Mouse (Mus musculus) CH12.LX (cell line): Measurements from ENCODE around the gene Sptbn2. TPM values are rescaled to one million over a fixed set of nuclear protein-coding genes. Genes with fewer than 3 reads are reported as not detected.

ENCODE experiments used
- DNase-seq: peaks from one replicate; pipeline ENCODE4 v3.0.0-alpha.2; 2013; ENCODE audit errors: extremely low read depth
- H3K27ac ChIP-seq: 2 replicates; pipeline ENCODE4 v1.5.1; 2012; ENCODE audit warnings: low read depth, mild to moderate bottlenecking, control low read depth, moderate library complexity; ENCODE audit not compliant: insufficient read depth
- H3K27me3 ChIP-seq: replicated peaks from 2 replicates; pipeline ENCODE3; 2012; ENCODE audit warnings: inconsistent platforms
- H3K36me3 ChIP-seq, 2 experiments: replicated peaks in 1 of 2; 2 replicates each; pipeline versions ENCODE3 to v1.6.1; 2012; ENCODE audit warnings: inconsistent platforms in 1 of 2, low read length in 1 of 2, mild to moderate bottlenecking in 1 of 2, mixed read lengths in 1 of 2, moderate library complexity in 1 of 2; ENCODE audit not compliant: control insufficient read depth in 1 of 2, insufficient read depth in 1 of 2
- H3K4me1 ChIP-seq, 2 experiments: 2 replicates each; pipeline ENCODE4 v1.6.1; 2012; ENCODE audit warnings: inconsistent platforms in 1 of 2, moderate library complexity in 1 of 2; ENCODE audit not compliant: insufficient read depth in 2 of 2, control insufficient read depth in 1 of 2
- H3K4me2 ChIP-seq: 2 replicates; pipeline ENCODE4 v1.6.1; 2012; ENCODE audit warnings: low read depth, mild to moderate bottlenecking, control low read depth; ENCODE audit not compliant: poor library complexity, insufficient read depth, severe bottlenecking
- H3K4me3 ChIP-seq, 3 experiments: fragments of 150-350 bp in 1 of 3; sonication (generic) in 1 of 3; replicated peaks in 1 of 3; 2 replicates each; pipeline versions ENCODE3 to v1.5.1; 2011 to 2012; ENCODE audit warnings: low read depth in 2 of 3, low read length in 2 of 3, mild to moderate bottlenecking in 2 of 3, moderate library complexity in 2 of 3, control low read depth in 1 of 3, improper control_type of control experiment in 1 of 3, inconsistent platforms in 1 of 3, mixed read lengths in 1 of 3; ENCODE audit not compliant: poor library complexity in 1 of 3
- H3K79me2 ChIP-seq: replicated peaks from 2 replicates; pipeline ENCODE4 v1.6.1; 2012; ENCODE audit warnings: mild to moderate bottlenecking, moderate library complexity; ENCODE audit not compliant: control insufficient read depth, poor library complexity, insufficient read depth, severe bottlenecking; ENCODE audit errors: extremely low read depth
- H3K9ac ChIP-seq: 2 replicates; pipeline ENCODE4 v1.6.1; 2012; ENCODE audit warnings: low read depth, mild to moderate bottlenecking, control low read depth, moderate library complexity; ENCODE audit not compliant: insufficient read depth
- H3K9me3 ChIP-seq: replicated peaks from 2 replicates; pipeline ENCODE3; 2012; ENCODE audit warnings: low read length, inconsistent platforms, mixed read lengths
- BHLHE40 ChIP-seq: IDR thresholded peaks from 2 replicates; pipeline ENCODE4 v1.6.1; 2011; ENCODE audit warnings: mild to moderate bottlenecking, low read depth, low read length, improper control_type of control experiment
- CHD1 ChIP-seq: IDR thresholded peaks from 2 replicates; pipeline ENCODE4 v1.6.1; 2012; ENCODE audit warnings: low read depth, low read length, improper control_type of control experiment, inconsistent platforms
- CTCF ChIP-seq, 2 experiments: IDR thresholded peaks in 1 of 2; conservative IDR thresholded peaks in 1 of 2; 2 replicates each; pipeline ENCODE4 v1.5.1; 2011 to 2012; ENCODE audit warnings: low read depth in 2 of 2, low read length in 2 of 2, improper control_type of control experiment in 1 of 2, inconsistent platforms in 1 of 2, mild to moderate bottlenecking in 1 of 2, moderate library complexity in 1 of 2
- E2F4 ChIP-seq: IDR thresholded peaks from 2 replicates; pipeline ENCODE4 v1.6.1; 2011; ENCODE audit warnings: low read depth, low read length, improper control_type of control experiment; ENCODE audit not compliant: insufficient replicate concordance
- EP300 ChIP-seq: IDR thresholded peaks from 2 replicates; pipeline ENCODE4 v1.6.1; 2011; ENCODE audit warnings: low read length, improper control_type of control experiment
- ETS1 ChIP-seq: conservative IDR thresholded peaks from 2 replicates; pipeline ENCODE4 v1.6.1; 2012; ENCODE audit warnings: low read depth, mild to moderate bottlenecking, inconsistent platforms, low read length, improper control_type of control experiment, moderate library complexity
- GABPA ChIP-seq: IDR thresholded peaks from 2 replicates; pipeline ENCODE4 v1.6.1; 2012; ENCODE audit warnings: low read depth, low read length, improper control_type of control experiment, inconsistent platforms; ENCODE audit not compliant: insufficient replicate concordance
- IRF4 ChIP-seq: IDR thresholded peaks from 2 replicates; pipeline ENCODE4 v1.6.1; 2014; ENCODE audit warnings: low read depth, mild to moderate bottlenecking, inconsistent platforms, low read length, improper control_type of control experiment
- JUN ChIP-seq: IDR thresholded peaks from 2 replicates; pipeline ENCODE4 v1.6.1; 2011; ENCODE audit warnings: low read depth, mild to moderate bottlenecking, low read length, improper control_type of control experiment, moderate library complexity; ENCODE audit not compliant: insufficient read depth
- JUND ChIP-seq: conservative IDR thresholded peaks from 2 replicates; pipeline ENCODE4 v1.6.1; 2011; ENCODE audit warnings: low read depth, low read length, improper control_type of control experiment
- KAT2A ChIP-seq: IDR thresholded peaks from 2 replicates; pipeline ENCODE4 v1.6.1; 2012; ENCODE audit warnings: low read length, improper control_type of control experiment, inconsistent platforms; ENCODE audit not compliant: insufficient replicate concordance
- MAZ ChIP-seq: IDR thresholded peaks from 2 replicates; pipeline ENCODE4 v1.6.1; 2012; ENCODE audit warnings: low read depth, mild to moderate bottlenecking, inconsistent platforms, low read length, improper control_type of control experiment, moderate library complexity
- MEF2A ChIP-seq: IDR thresholded peaks from 2 replicates; pipeline ENCODE4 v1.6.1; 2014; ENCODE audit warnings: low read depth, mild to moderate bottlenecking, inconsistent platforms, low read length, improper control_type of control experiment, borderline replicate concordance
- MXI1 ChIP-seq: IDR thresholded peaks from 2 replicates; pipeline ENCODE4 v1.6.1; 2011; ENCODE audit warnings: mild to moderate bottlenecking, low read depth, low read length, improper control_type of control experiment
- NRF1 ChIP-seq: IDR thresholded peaks from 2 replicates; pipeline ENCODE4 v1.6.1; 2014; ENCODE audit warnings: low read depth, mild to moderate bottlenecking, inconsistent platforms, low read length, improper control_type of control experiment, moderate library complexity
- POLR2A ChIP-seq: IDR thresholded peaks from 2 replicates; pipeline ENCODE4 v1.6.1; 2011; ENCODE audit warnings: low read depth, mild to moderate bottlenecking, improper control_type of control experiment, low read length
- RCOR1 ChIP-seq: conservative IDR thresholded peaks from 2 replicates; pipeline ENCODE4 v1.6.1; 2012; ENCODE audit warnings: low read depth, mild to moderate bottlenecking, inconsistent platforms, low read length, improper control_type of control experiment
- TCF12 ChIP-seq: IDR thresholded peaks from 2 replicates; pipeline ENCODE4 v1.6.1; 2014; ENCODE audit warnings: low read depth, mild to moderate bottlenecking, inconsistent platforms, low read length, improper control_type of control experiment
- UBTF ChIP-seq: IDR thresholded peaks from 2 replicates; pipeline ENCODE4 v1.6.1; 2012; ENCODE audit warnings: low read depth, mild to moderate bottlenecking, inconsistent platforms, low read length, improper control_type of control experiment, moderate library complexity
- USF1 ChIP-seq: IDR thresholded peaks from 2 replicates; pipeline ENCODE4 v1.6.1; 2014; ENCODE audit warnings: low read depth, mild to moderate bottlenecking, inconsistent platforms, low read length, improper control_type of control experiment
- USF2 ChIP-seq: conservative IDR thresholded peaks from 2 replicates; pipeline ENCODE4 v1.6.1; 2011; ENCODE audit warnings: low read depth, low read length, improper control_type of control experiment
- ZKSCAN1 ChIP-seq: IDR thresholded peaks from 2 replicates; pipeline ENCODE4 v1.6.1; 2012; ENCODE audit warnings: low read depth, inconsistent platforms, low read length, improper control_type of control experiment, borderline replicate concordance
- ZMIZ1 ChIP-seq: IDR thresholded peaks from 2 replicates; pipeline ENCODE4 v1.6.1; 2012; ENCODE audit warnings: low read depth, mild to moderate bottlenecking, inconsistent platforms, low read length, improper control_type of control experiment
- ZNF384 ChIP-seq: IDR thresholded peaks from 2 replicates; pipeline ENCODE4 v1.6.1; 2012; ENCODE audit warnings: low read depth, low read length, improper control_type of control experiment, inconsistent platforms
- dilution Hi-C: fragments of 300-500 bp; cut with MboI; formaldehyde crosslinking; loops from 2 replicates; pipeline ENCODE4 v1.14.3; 2020; ENCODE audit warnings: low sequenced_read_pairs; ENCODE audit not compliant: extremely low pct_unique_long_range_greater_than_20kb, extremely low pct_ligation_motif_present
- in situ Hi-C: fragments of 300-500 bp; cut with MboI; formaldehyde crosslinking; loops from 3 replicates; pipeline ENCODE4 v1.14.3; 2019; ENCODE audit warnings: low sequenced_read_pairs, low pct_ligation_motif_present, low pct_unique_long_range_greater_than_20kb, mixed read lengths
- polyA plus RNA-seq: library from polyadenylated mRNA; unstranded; fragments of >175 nt; gene quantifications from 2 replicates; pipeline ENCODE4 v1.2.1, GENCODE M21; 2012; ENCODE audit warnings: low read depth; ENCODE audit not compliant: insufficient read length
- total RNA-seq, 2 experiments: library from RNA; depleted of rRNA; stranded (reverse); fragments of 300-350 nt in 1 of 2; fragments of >200 nt in 1 of 2; gene quantifications; 2 replicates each; pipeline ENCODE4 v1.2.3; 2012 to 2014

Sptbn2 gene
- total and polyA plus RNA-seq, 3 experiments, result 0.08 to 2.7 (median 0.24) TPM

DNA sequence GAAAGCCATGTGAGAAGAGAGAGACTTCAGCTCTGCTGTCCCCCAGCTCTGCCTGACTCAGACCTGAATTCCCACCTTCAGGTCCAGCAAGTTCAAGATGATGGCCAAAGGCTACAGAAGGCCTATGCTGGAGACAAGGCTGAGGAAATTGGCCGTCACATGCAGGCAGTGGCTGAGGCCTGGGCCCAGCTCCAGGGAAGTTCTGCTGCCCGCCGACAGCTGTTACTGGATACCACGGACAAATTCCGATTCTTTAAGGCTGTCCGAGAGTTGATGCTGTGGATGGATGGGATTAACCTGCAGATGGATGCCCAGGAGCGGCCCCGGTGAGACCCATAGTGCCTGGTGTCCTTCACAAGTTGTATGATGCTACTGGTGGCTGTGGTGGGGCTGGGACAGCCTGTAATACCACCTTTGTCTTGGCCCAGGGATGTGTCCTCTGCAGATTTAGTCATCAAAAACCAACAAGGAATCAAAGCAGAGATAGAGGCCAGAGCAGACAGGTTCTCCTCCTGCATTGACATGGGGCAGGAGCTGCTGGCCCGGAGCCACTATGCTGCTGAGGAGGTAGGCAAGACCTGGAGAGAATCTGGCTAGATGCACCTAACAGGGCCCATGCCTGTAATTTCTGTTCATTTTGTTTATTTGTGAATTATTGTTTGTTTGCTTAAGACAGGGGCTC, 36.8 kb downstream of the Sptbn2 start:
- no peak overlapping the region for H3K4me3 ChIP-seq
- H3K9me3 ChIP-seq, result no peaks in the 10 kb centered on the region
- H3K4me2 ChIP-seq, result no peak overlapping the region
- H3K27ac ChIP-seq, result no peak overlapping the region
- DNase-seq, result no peak
- no peak overlapping the region for H3K9ac ChIP-seq
- no peak for TF ChIP-seq UBTF
- no peak for TF ChIP-seq MEF2A
- no peak for TF ChIP-seq CHD1
- no peak for TF ChIP-seq POLR2A
- no peak for TF ChIP-seq E2F4
- no peak for TF ChIP-seq EP300
- no peak for TF ChIP-seq RCOR1
- TF ChIP-seq KAT2A, result no peak
- no peak for TF ChIP-seq CTCF (conservative IDR thresholded peaks at IDR 0.05 in 1 of 2, IDR thresholded peaks at IDR 0.05 in 1 of 2; ENCODE audit: low read depth in 2 of 2, low read length in 2 of 2)
- TF ChIP-seq MXI1, result no peak
- TF ChIP-seq MAZ, result no peak
- TF ChIP-seq GABPA, result no peak
- no peak for TF ChIP-seq TCF12
- no peak for TF ChIP-seq ZNF384
- in situ Hi-C loops (loop anchor here (10.0 kb wide), 1 partner anchor 53 kb away; the partner anchor contains the start of gene Gm960), dilution Hi-C loops (no loop called here)
- peaks cover 0 to 6% of the 10 kb centered on the region in 2 experiments for H3K36me3 ChIP-seq
- no peaks in the 10 kb centered on the region for H3K79me2 ChIP-seq
- no peaks in the 10 kb centered on the region for H3K27me3 ChIP-seq
- no peaks in the 10 kb centered on the region for H3K4me1 ChIP-seq

- Histone ChIP-seq H3K27me3 (no peaks in the 10 kb centered on the region), H3K36me3 (peaks cover 0 to 6% of the 10 kb centered on the region in 2 experiments), H3K4me2 (no peak overlapping the region), H3K9me3 (no peaks in the 10 kb centered on the region), H3K27ac (no peak overlapping the region), H3K79me2 (no peaks in the 10 kb centered on the region), H3K4me1 (no peaks in the 10 kb centered on the region), H3K9ac (no peak overlapping the region), H3K4me3 (no peak overlapping the region)
- DNase-seq, result no peak
- TF ChIP-seq USF2, result no peak
- no peak for TF ChIP-seq JUND
- no peak for TF ChIP-seq TCF12
- no peak for TF ChIP-seq KAT2A
- no peak for TF ChIP-seq BHLHE40
- no peak for TF ChIP-seq USF1
- no peak for TF ChIP-seq ETS1
- TF ChIP-seq JUN, result no peak
- no peak for TF ChIP-seq CHD1
- no peak for TF ChIP-seq NRF1
- no peak for TF ChIP-seq ZKSCAN1
- no peak for TF ChIP-seq CTCF (conservative IDR thresholded peaks at IDR 0.05 in 1 of 2, IDR thresholded peaks at IDR 0.05 in 1 of 2; ENCODE audit: low read depth in 2 of 2, low read length in 2 of 2)
- TF ChIP-seq POLR2A, result no peak
- no peak for TF ChIP-seq IRF4
- TF ChIP-seq ZMIZ1, result no peak
- dilution Hi-C loops, result no loop called here
- in situ Hi-C loops, result loop anchor here (10.0 kb wide), 1 partner anchor 54 kb away; the partner anchor contains the start of gene Gm960
These were observed 37.5 kb downstream of the Sptbn2 start for GRCm38 (mm10) chr19:4748493-4748892.
